Mouse (Mus musculus) liver, embryonic 11.5 days (tissue): ENCODE measurements at regions not wholly inside any gene's neighbourhood (a gene's known extent, or its start where the extent isn't known, plus 50 kb on each side); places are given as distances from the start of the nearest gene placed in this dataset.
A peak's percentile ranks its signal among the peaks of the same experiment; 100 is the strongest.

ENCODE experiments used
- ATAC-seq: fragments of 200-750 bp; cut with Nextera tagmentation; replicated peaks from 2 replicates; pipeline ENCODE4 v1.8.0; 2017; ENCODE audit warnings: moderate number of reproducible peaks, mild to moderate bottlenecking, moderate TSS enrichment, moderate library complexity; ENCODE audit not compliant: low FRiP score
- DNase-seq: peaks from one replicate; pipeline ENCODE4 v3.0.0-alpha.2; 2017; ENCODE audit warnings: low spot score
- H3K27ac ChIP-seq: fragments of 300-500 bp; sonication (generic); 2 replicates; pipeline ENCODE4 v1.5.1; 2014; ENCODE audit warnings: mild to moderate bottlenecking, low read depth, low read length, control low read depth
- H3K27me3 ChIP-seq: fragments of 300-500 bp; sonication (generic); replicated peaks from 2 replicates; pipeline ENCODE4 v1.6.1; 2014; ENCODE audit warnings: low read length, mixed read lengths; ENCODE audit not compliant: control insufficient read depth, insufficient read depth
- H3K36me3 ChIP-seq: fragments of 300-500 bp; sonication (generic); 2 replicates; pipeline ENCODE4 v1.6.1; 2014; ENCODE audit warnings: mild to moderate bottlenecking, low read length, moderate library complexity, mixed read lengths; ENCODE audit not compliant: control insufficient read depth, insufficient read depth
- H3K4me1 ChIP-seq: fragments of 300-500 bp; sonication (generic); replicated peaks from 2 replicates; pipeline ENCODE4 v1.6.1; 2014; ENCODE audit warnings: low read length, mixed read lengths; ENCODE audit not compliant: control insufficient read depth, insufficient read depth
- H3K4me2 ChIP-seq: fragments of 300-500 bp; sonication (generic); 2 replicates; pipeline ENCODE4 v1.6.1; 2014; ENCODE audit warnings: mild to moderate bottlenecking, control low read depth, moderate library complexity
- H3K4me3 ChIP-seq: fragments of 300-500 bp; sonication (generic); 2 replicates; pipeline ENCODE4 v1.5.1; 2014; ENCODE audit warnings: low read depth, low read length, control low read depth
- H3K9ac ChIP-seq: fragments of 300-500 bp; sonication (generic); 2 replicates; pipeline ENCODE4 v1.6.1; 2014; ENCODE audit warnings: low read depth, low read length, control low read depth
- H3K9me3 ChIP-seq: fragments of 300-500 bp; sonication (generic); 2 replicates; pipeline ENCODE4 v1.6.1; 2016; ENCODE audit warnings: low read length, inconsistent platforms, mixed read lengths; ENCODE audit not compliant: control insufficient read depth
- WGBS: fragments of 180-500 bp; shearing (Covaris S2); extraction: QIAGEN DNeasy Blood & Tissue Kit; methylation state at CpG from one replicate; pipeline ENCODE4 v1.1.7; 2014; 5-methylcytosine and 5-hydroxymethylcytosine counted together

- Histone ChIP-seq H3K27me3 (no peaks in the 10 kb centered on the region), H3K4me2 (no peak overlapping the region), H3K9ac (no peak overlapping the region), H3K4me3 (no peak overlapping the region), H3K36me3 (no peaks in the 10 kb centered on the region), H3K9me3 (no peaks in the 10 kb centered on the region), H3K27ac (no peak overlapping the region), H3K4me1 (no peaks in the 10 kb centered on the region)
- 48% methylated on average over 2 of the region's 2 CpGs for WGBS
- ATAC-seq (no peak), DNase-seq (no peak)
Observed at GRCm38 (mm10) chr12:62404558-62404957, 881.6 kb downstream of the Lrfn5 start.

GRCm38 (mm10) chr12:62428692-62429091 lies 905.7 kb downstream of the Lrfn5 start:
- Histone ChIP-seq H3K4me3 (no peak overlapping the region), H3K9ac (no peak overlapping the region), H3K27me3 (no peaks in the 10 kb centered on the region), H3K9me3 (no peaks in the 10 kb centered on the region), H3K4me1 (no peaks in the 10 kb centered on the region), H3K36me3 (no peaks in the 10 kb centered on the region), H3K4me2 (no peak overlapping the region), H3K27ac (no peak overlapping the region)
- WGBS, result 27% methylated on average over 2 of the region's 2 CpGs
- ATAC-seq (no peak), DNase-seq (no peak)

GRCm38 (mm10) chr12:62450618-62451017 lies 927.7 kb downstream of the Lrfn5 start:
- DNase-seq (no peak), ATAC-seq (no peak)
- H3K4me1 ChIP-seq, result no peaks in the 10 kb centered on the region
- H3K9me3 ChIP-seq, result no peaks in the 10 kb centered on the region
- H3K36me3 ChIP-seq, result no peaks in the 10 kb centered on the region
- H3K9ac ChIP-seq, result no peak overlapping the region
- H3K27me3 ChIP-seq, result no peaks in the 10 kb centered on the region
- H3K27ac ChIP-seq, result no peak overlapping the region
- 68% methylated on average over 1 of the region's 1 CpGs for WGBS
- H3K4me3 ChIP-seq, result no peak overlapping the region
- no peak overlapping the region for H3K4me2 ChIP-seq

GRCm38 (mm10) chr12:62483382-62483781 lies 960.4 kb downstream of the Lrfn5 start:
- no peak for ATAC-seq

GRCm38 (mm10) chr12:62528524-62528923 lies 1005.6 kb downstream of the Lrfn5 start:
- Histone ChIP-seq H3K4me3 (no peak overlapping the region), H3K9ac (no peak overlapping the region), H3K9me3 (no peaks in the 10 kb centered on the region), H3K36me3 (no peaks in the 10 kb centered on the region), H3K27me3 (no peaks in the 10 kb centered on the region), H3K27ac (no peak overlapping the region), H3K4me2 (no peak overlapping the region), H3K4me1 (no peaks in the 10 kb centered on the region)
- WGBS, result 52% methylated on average over 1 of the region's 1 CpGs
- DNase-seq (no peak), ATAC-seq (no peak)

More at GRCm38 (mm10) chr12:62483382-62483781, 960.4 kb downstream of the Lrfn5 start:
- H3K4me1 ChIP-seq, result no peaks in the 10 kb centered on the region
- H3K27ac ChIP-seq, result no peak overlapping the region
- no peaks in the 10 kb centered on the region for H3K36me3 ChIP-seq
- H3K4me2 ChIP-seq, result no peak overlapping the region
- H3K9me3 ChIP-seq, result no peaks in the 10 kb centered on the region
- WGBS, result 77% methylated on average over 3 of the region's 3 CpGs
- no peaks in the 10 kb centered on the region for H3K27me3 ChIP-seq
- H3K4me3 ChIP-seq, result no peak overlapping the region
- H3K9ac ChIP-seq, result no peak overlapping the region
- no peak for DNase-seq

- DNase-seq (no peak), ATAC-seq (no peak)
- 62% methylated on average over 2 of the region's 2 CpGs for WGBS
- Histone ChIP-seq H3K36me3 (no peaks in the 10 kb centered on the region), H3K27me3 (no peaks in the 10 kb centered on the region), H3K9me3 (no peaks in the 10 kb centered on the region), H3K9ac (no peak overlapping the region), H3K4me1 (no peaks in the 10 kb centered on the region), H3K4me3 (no peak overlapping the region), H3K4me2 (no peak overlapping the region), H3K27ac (no peak overlapping the region)
Observed at GRCm38 (mm10) chr12:62552384-62552783, 1029.4 kb downstream of the Lrfn5 start.

- no peak overlapping the region for H3K4me2 ChIP-seq
- no peak overlapping the region for H3K4me3 ChIP-seq
- H3K9ac ChIP-seq, result no peak overlapping the region
- no peaks in the 10 kb centered on the region for H3K4me1 ChIP-seq
- no peaks in the 10 kb centered on the region for H3K36me3 ChIP-seq
- no peaks in the 10 kb centered on the region for H3K9me3 ChIP-seq
- ATAC-seq (peak; percentile 89), DNase-seq (no peak)
- H3K27ac ChIP-seq, result no peak overlapping the region
- no peaks in the 10 kb centered on the region for H3K27me3 ChIP-seq
Observed at GRCm38 (mm10) chr12:62554622-62555021, 1031.7 kb downstream of the Lrfn5 start.

GRCm38 (mm10) chr12:62563799-62564198 lies 1040.8 kb downstream of the Lrfn5 start:
- H3K4me3 ChIP-seq, result no peak overlapping the region
- H3K36me3 ChIP-seq, result no peaks in the 10 kb centered on the region
- no peak overlapping the region for H3K4me2 ChIP-seq
- H3K27ac ChIP-seq, result no peak overlapping the region
- no peak overlapping the region for H3K9ac ChIP-seq
- DNase-seq (no peak), ATAC-seq (no peak)
- no peaks in the 10 kb centered on the region for H3K9me3 ChIP-seq
- no peaks in the 10 kb centered on the region for H3K27me3 ChIP-seq
- H3K4me1 ChIP-seq, result no peaks in the 10 kb centered on the region
- 74% methylated on average over 5 of the region's 5 CpGs for WGBS
